Mouse (Mus musculus) neural tube, embryonic 10.5 days (tissue): ENCODE results near the gene Akap13.

Experiments used
- DNase-seq: peaks from one replicate; pipeline ENCODE4 v3.0.0-alpha.2; 2017; ENCODE audit warnings: low spot score; ENCODE audit errors: extremely low spot score

Gene Akap13

GRCm38 (mm10) chr7:75558225-75558624 is 102.9 kb downstream of the Akap13 start:
- no peak for DNase-seq

- DNase-seq, result no peak
Measured at GRCm38 (mm10) chr7:75559119-75559518, 103.8 kb downstream of the Akap13 start.

GRCm38 (mm10) chr7:75559915-75560314 is 104.6 kb downstream of the Akap13 start:
- DNase-seq, result no peak

GRCm38 (mm10) chr7:75560566-75560965 is 105.2 kb downstream of the Akap13 start:
- DNase-seq, result no peak

GRCm38 (mm10) chr7:75561134-75561533 is 105.8 kb downstream of the Akap13 start:
- no peak for DNase-seq

- no peak for DNase-seq
Measured at GRCm38 (mm10) chr7:75568276-75568675, 112.9 kb downstream of the Akap13 start.

GRCm38 (mm10) chr7:75568883-75569282 is 113.5 kb downstream of the Akap13 start:
- DNase-seq, result no peak

- DNase-seq, result no peak
Measured at GRCm38 (mm10) chr7:75570218-75570617, 114.9 kb downstream of the Akap13 start.

GRCm38 (mm10) chr7:75571078-75571477 is 115.7 kb downstream of the Akap13 start:
- DNase-seq, result no peak

- DNase-seq, result no peak
Measured at GRCm38 (mm10) chr7:75572127-75572526, 116.8 kb downstream of the Akap13 start.

GRCm38 (mm10) chr7:75575120-75575649 is 119.9 kb downstream of the Akap13 start:
- DNase-seq, result no peak

- DNase-seq, result no peak
Measured at GRCm38 (mm10) chr7:75575800-75576585, 120.7 kb downstream of the Akap13 start.

GRCm38 (mm10) chr7:75576851-75577250 is 121.5 kb downstream of the Akap13 start:
- DNase-seq, result no peak

- DNase-seq, result no peak
Measured at GRCm38 (mm10) chr7:75577353-75577752, 122.0 kb downstream of the Akap13 start.

- no peak for DNase-seq
Measured at GRCm38 (mm10) chr7:75578647-75579046, 123.3 kb downstream of the Akap13 start.

GRCm38 (mm10) chr7:75582091-75582490 is 126.8 kb downstream of the Akap13 start:
- no peak for DNase-seq

GRCm38 (mm10) chr7:75584100-75584499 is 128.8 kb downstream of the Akap13 start:
- DNase-seq, result no peak

- DNase-seq, result no peak
Measured at GRCm38 (mm10) chr7:75585409-75585808, 130.1 kb downstream of the Akap13 start.

GRCm38 (mm10) chr7:75586113-75586512 is 130.8 kb downstream of the Akap13 start:
- no peak for DNase-seq

GRCm38 (mm10) chr7:75587727-75588126 is 132.4 kb downstream of the Akap13 start:
- DNase-seq, result no peak

- no peak for DNase-seq
Measured at GRCm38 (mm10) chr7:75589304-75589973, 134.1 kb downstream of the Akap13 start.

- no peak for DNase-seq
Measured at GRCm38 (mm10) chr7:75591961-75592360, 136.6 kb downstream of the Akap13 start.

- DNase-seq, result no peak
Measured at GRCm38 (mm10) chr7:75594801-75595200, 139.5 kb downstream of the Akap13 start.
